Mouse (Mus musculus): Measurements from ENCODE around the gene Brd3os. TPM values are rescaled to one million over a fixed set of nuclear protein-coding genes. Genes with fewer than 3 reads are reported as not detected.
A peak's percentile ranks its signal among the peaks of the same experiment; 100 is the strongest.

Brd3os gene
- polyA plus RNA-seq, 1 experiment from 2014 or later = 0.35 TPM

DNA sequence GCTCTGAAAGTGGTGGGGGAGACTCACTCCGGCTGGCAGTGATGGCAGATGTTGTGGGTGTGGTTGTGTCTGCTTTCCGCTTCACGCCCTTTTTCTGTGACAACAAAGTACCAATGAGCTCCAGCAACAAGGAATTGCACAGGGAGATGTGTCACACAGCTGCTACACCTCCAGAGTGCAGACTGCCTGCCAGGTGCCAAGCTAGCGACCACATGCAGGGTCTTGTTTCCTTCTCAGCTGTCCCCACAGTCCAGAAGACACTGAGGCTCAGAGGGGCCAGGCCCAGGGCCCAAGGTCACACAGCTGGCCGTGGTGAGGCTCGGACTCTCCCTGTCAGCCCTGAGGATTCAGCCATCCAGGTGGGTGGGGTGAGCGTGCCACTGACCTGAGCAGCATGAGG, 17.6 kb downstream of the Brd3os start:
- H3K4me2 ChIP-seq (ENCODE audit: low read depth, low read length) = no peak overlapping the region
- WGBS (ENCODE audit: insufficient replicate concordance) = 79% methylated on average over 7 of the region's 7 CpGs
- no peak overlapping the region for H3K9ac ChIP-seq (replicated peaks)
- ATAC-seq = no peak
- H3K27ac ChIP-seq (ENCODE audit: low read depth) = no peak overlapping the region
- H3K4me3 ChIP-seq (ENCODE audit: low read depth, low read length) = no peak overlapping the region
- no peak for DNase-seq
- no peaks in the 10 kb centered on the region for H3K9me3 ChIP-seq (ENCODE audit: low read length)
- TF ChIP-seq EP300 (IDR thresholded peaks at IDR 0.05; ENCODE audit: low read depth) (no peak), CTCF (IDR thresholded peaks at IDR 0.05; ENCODE audit: low read depth) (no peak)
- H3K36me3 ChIP-seq (replicated peaks; ENCODE audit: insufficient read depth, low read length) = peaks cover 80% of the 10 kb centered on the region
- H3K4me1 ChIP-seq (ENCODE audit: insufficient read depth) = peaks cover 4% of the 10 kb centered on the region
- H3K27me3 ChIP-seq (ENCODE audit: insufficient read depth, low read length) = no peaks in the 10 kb centered on the region

DNA sequence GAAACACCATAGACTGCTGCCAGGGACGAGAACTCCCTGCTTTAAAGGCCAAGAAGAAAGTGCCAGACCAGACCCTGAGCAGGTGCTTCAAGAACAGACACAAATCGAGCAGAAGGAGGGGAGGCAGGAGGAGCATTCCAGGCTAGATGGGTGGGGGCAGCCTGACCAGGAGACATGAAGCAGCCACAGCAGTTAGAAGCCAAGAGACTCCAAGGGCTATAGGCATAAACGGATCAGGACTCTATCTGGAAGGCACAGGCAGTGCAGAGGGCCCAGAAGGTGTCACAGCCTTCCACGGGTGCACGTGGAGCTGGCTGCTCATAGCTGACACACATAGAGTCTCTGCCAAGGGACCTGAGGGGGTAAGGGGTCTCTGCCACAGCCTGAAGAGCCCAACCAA, 18.0 kb downstream of the Brd3os start:
- H3K27me3 ChIP-seq (ENCODE audit: insufficient read depth, low read length) = no peaks in the 10 kb centered on the region
- no peak overlapping the region for H3K4me2 ChIP-seq (ENCODE audit: low read depth, low read length)
- ATAC-seq = no peak
- WGBS (ENCODE audit: insufficient replicate concordance) = 87% methylated on average over 5 of the region's 5 CpGs
- H3K9me3 ChIP-seq (ENCODE audit: low read length) = no peaks in the 10 kb centered on the region
- peaks cover 76% of the 10 kb centered on the region for H3K36me3 ChIP-seq (replicated peaks; ENCODE audit: insufficient read depth, low read length)
- H3K4me1 ChIP-seq (ENCODE audit: insufficient read depth) = peaks cover 4% of the 10 kb centered on the region
- no peak overlapping the region for H3K9ac ChIP-seq (replicated peaks)
- no peak overlapping the region for H3K4me3 ChIP-seq (ENCODE audit: low read depth, low read length)
- TF ChIP-seq EP300 (IDR thresholded peaks at IDR 0.05; ENCODE audit: low read depth) = no peak
- no peak for TF ChIP-seq CTCF (IDR thresholded peaks at IDR 0.05; ENCODE audit: low read depth)
- no peak overlapping the region for H3K27ac ChIP-seq (ENCODE audit: low read depth)
- DNase-seq = no peak

- TF ChIP-seq CTCF (IDR thresholded peaks at IDR 0.05; ENCODE audit: low read depth) (no peak), EP300 (IDR thresholded peaks at IDR 0.05; ENCODE audit: low read depth) (no peak)
- Histone ChIP-seq H3K9me3 (ENCODE audit: low read length) (no peaks in the 10 kb centered on the region), H3K4me2 (ENCODE audit: low read depth, low read length) (no peak overlapping the region), H3K27me3 (ENCODE audit: insufficient read depth, low read length) (no peaks in the 10 kb centered on the region), H3K36me3 (replicated peaks; ENCODE audit: insufficient read depth, low read length) (peaks cover 76% of the 10 kb centered on the region), H3K4me1 (ENCODE audit: insufficient read depth) (peaks cover 4% of the 10 kb centered on the region), H3K27ac (ENCODE audit: low read depth) (no peak overlapping the region), H3K4me3 (ENCODE audit: low read depth, low read length) (no peak overlapping the region), H3K9ac (replicated peaks) (no peak overlapping the region)
- 64% methylated on average over 9 of the region's 9 CpGs for WGBS (ENCODE audit: insufficient replicate concordance)
- no peak for DNase-seq
- no peak for ATAC-seq
Observed at GRCm38 (mm10) chr2:27460651-27461050, 18.5 kb downstream of the Brd3os start.

GRCm38 (mm10) chr2:27461881-27462660, 19.9 kb downstream of the Brd3os start:
- H3K4me2 ChIP-seq (ENCODE audit: low read depth, low read length) = 0 out of 2 replicates have a peak overlapping the region, but pooled peaks have one; percentile 13
- no peak overlapping the region for H3K27ac ChIP-seq (ENCODE audit: low read depth)
- ATAC-seq = peak; percentile 62; the same call in 1 of the 2 replicates
- H3K9me3 ChIP-seq (ENCODE audit: low read length) = no peaks in the 10 kb centered on the region
- H3K27me3 ChIP-seq (ENCODE audit: insufficient read depth, low read length) = no peaks in the 10 kb centered on the region
- H3K9ac ChIP-seq (replicated peaks) = no peak overlapping the region
- H3K4me1 ChIP-seq (ENCODE audit: insufficient read depth) = peaks cover 4% of the 10 kb centered on the region
- H3K4me3 ChIP-seq (ENCODE audit: low read depth, low read length) = no peak overlapping the region
- TF ChIP-seq CTCF (IDR thresholded peaks at IDR 0.05; ENCODE audit: low read depth) (no peak), EP300 (IDR thresholded peaks at IDR 0.05; ENCODE audit: low read depth) (no peak)
- 55% methylated on average over 4 of the region's 4 CpGs for WGBS (ENCODE audit: insufficient replicate concordance)
- no peak for DNase-seq
- peaks cover 72% of the 10 kb centered on the region for H3K36me3 ChIP-seq (replicated peaks; ENCODE audit: insufficient read depth, low read length)

DNA sequence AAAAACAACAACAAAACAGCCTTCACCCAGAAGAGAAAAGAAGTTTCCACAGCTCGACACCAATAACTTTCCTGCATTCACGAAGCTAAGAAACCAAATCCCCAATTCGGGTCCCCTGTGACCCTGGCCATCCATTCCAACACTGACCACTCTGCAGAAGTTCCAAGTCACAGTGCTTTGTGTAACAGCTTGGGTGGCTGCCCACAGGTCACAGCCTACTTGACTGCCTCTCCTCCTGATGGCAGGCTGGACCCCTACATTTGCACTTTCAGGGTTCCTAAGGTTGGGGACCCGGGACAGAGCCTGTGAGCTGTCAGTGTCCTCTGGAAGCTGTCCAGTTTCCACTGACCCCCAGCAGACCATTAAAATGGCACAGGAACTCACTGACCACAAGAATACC, 20.8 kb downstream of the Brd3os start:
- Histone ChIP-seq H3K27ac (ENCODE audit: low read depth) (no peak overlapping the region), H3K9me3 (ENCODE audit: low read length) (no peaks in the 10 kb centered on the region), H3K27me3 (ENCODE audit: insufficient read depth, low read length) (no peaks in the 10 kb centered on the region), H3K9ac (replicated peaks) (no peak overlapping the region), H3K4me3 (ENCODE audit: low read depth, low read length) (no peak overlapping the region), H3K36me3 (replicated peaks; ENCODE audit: insufficient read depth, low read length) (peaks cover 69% of the 10 kb centered on the region), H3K4me1 (ENCODE audit: insufficient read depth) (peaks cover 8% of the 10 kb centered on the region), H3K4me2 (ENCODE audit: low read depth, low read length) (no peak overlapping the region)
- WGBS (ENCODE audit: insufficient replicate concordance) = 81% methylated on average over 4 of the region's 4 CpGs
- TF ChIP-seq CTCF (IDR thresholded peaks at IDR 0.05; ENCODE audit: low read depth) (no peak), EP300 (IDR thresholded peaks at IDR 0.05; ENCODE audit: low read depth) (no peak)
- no peak for ATAC-seq
- no peak for DNase-seq

DNA sequence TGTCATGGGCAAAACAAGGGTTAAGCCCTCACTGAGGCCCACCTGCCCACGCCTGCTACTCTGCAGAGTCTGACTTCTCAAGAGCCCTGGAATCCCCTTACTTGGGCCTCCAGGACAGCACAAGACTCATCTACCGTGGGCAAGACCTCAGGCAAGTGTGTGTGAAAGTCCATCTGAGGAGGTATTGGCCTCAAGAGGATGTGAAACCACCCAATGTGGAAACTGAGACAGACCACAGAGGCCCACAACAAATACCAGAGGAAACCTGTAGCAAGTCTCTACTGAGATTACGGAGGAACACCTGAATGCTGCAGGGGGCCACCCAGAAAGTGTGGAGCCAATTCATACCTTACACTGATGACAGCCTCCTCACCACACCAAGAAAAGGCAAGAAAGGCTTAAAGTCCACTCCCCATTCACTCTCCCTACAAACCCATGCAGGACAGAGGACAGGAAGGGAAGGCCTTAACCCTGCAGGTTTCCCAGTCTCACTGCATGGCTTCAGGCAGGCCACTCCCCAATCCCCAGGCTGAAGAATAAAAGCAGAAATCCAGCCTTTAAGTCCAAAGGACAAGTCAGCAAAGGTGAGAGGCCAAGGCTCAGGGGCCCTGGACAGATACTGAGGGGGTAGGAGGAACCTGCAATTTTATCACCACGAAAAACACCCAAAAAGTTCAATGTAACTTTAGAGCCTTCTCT, 27.3 kb downstream of the Brd3os start:
- peaks cover 21% of the 10 kb centered on the region for H3K36me3 ChIP-seq (replicated peaks; ENCODE audit: insufficient read depth, low read length)
- ATAC-seq = no peak
- H3K4me2 ChIP-seq (ENCODE audit: low read depth, low read length) = peak overlapping the region; percentile 54
- H3K27ac ChIP-seq (ENCODE audit: low read depth) = peak overlapping the region; percentile 72
- 49% methylated on average over 4 of the region's 4 CpGs for WGBS (ENCODE audit: insufficient replicate concordance)
- no peak overlapping the region for H3K4me3 ChIP-seq (ENCODE audit: low read depth, low read length)
- DNase-seq = no peak
- no peak for TF ChIP-seq EP300 (IDR thresholded peaks at IDR 0.05; ENCODE audit: low read depth)
- no peak for TF ChIP-seq CTCF (IDR thresholded peaks at IDR 0.05; ENCODE audit: low read depth)
- H3K9ac ChIP-seq (replicated peaks) = peak overlapping the region; percentile 48; the same call in 1 of the 2 replicates
- peaks cover 64% of the 10 kb centered on the region for H3K4me1 ChIP-seq (ENCODE audit: insufficient read depth)
- no peaks in the 10 kb centered on the region for H3K27me3 ChIP-seq (ENCODE audit: insufficient read depth, low read length)
- no peaks in the 10 kb centered on the region for H3K9me3 ChIP-seq (ENCODE audit: low read length)
